Mouse (Mus musculus) B cell, adult 62 days (primary cell): ENCODE measurements around the gene Cd37. TPM values are rescaled to one million over a fixed set of nuclear protein-coding genes. Genes with fewer than 3 reads are reported as not detected.

Experiments
- total RNA-seq: library from RNA; stranded (reverse); gene quantifications from 4 replicates; pipeline ENCODE4 v1.2.4, GENCODE M21; 2023

Gene Cd37
- total RNA-seq, result 1,712 to 1,809 TPM (median 1,728 TPM) in 4 replicates

GRCm38 (mm10) chr7:45238723-45239496, at the start of gene Cd37:
Gene Cd37 (minus strand): TSS chr7:45239115.

DNA sequence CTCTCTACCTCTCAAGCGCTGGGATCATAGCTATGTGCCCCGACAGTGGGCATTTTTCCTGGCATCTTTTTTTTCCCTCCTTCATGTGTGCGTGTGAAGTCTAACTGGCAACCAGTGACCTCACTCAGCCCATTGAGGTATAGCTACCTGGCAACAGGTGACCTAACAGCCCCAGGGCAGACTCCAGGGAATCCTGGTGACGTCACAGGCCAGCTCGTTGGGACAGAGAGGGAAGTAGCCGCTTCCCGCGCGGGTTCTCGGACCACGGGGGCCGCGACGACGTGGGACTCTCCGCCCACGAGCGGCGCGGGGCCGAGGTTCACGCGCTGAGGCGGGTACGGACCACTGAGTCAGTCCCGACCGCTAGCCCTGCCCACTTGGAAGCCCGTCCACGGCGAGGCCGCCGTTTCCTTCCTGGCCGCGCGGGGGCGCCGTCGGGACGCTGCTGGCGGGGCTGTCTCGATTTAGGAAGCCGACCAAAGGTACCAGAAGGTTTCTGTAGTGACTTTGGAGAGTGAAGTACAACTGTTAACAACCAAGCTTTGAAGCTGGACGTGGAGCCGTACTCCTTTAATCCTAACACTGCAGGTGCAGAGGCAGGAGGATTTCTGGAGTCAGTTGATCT, 38.3 kb upstream of the Cd37 start, which contains the start of gene Slc6a21:
Slc6a21 (plus strand) TSS at position 378 of the 625 bp plus-strand sequence.

DNA sequence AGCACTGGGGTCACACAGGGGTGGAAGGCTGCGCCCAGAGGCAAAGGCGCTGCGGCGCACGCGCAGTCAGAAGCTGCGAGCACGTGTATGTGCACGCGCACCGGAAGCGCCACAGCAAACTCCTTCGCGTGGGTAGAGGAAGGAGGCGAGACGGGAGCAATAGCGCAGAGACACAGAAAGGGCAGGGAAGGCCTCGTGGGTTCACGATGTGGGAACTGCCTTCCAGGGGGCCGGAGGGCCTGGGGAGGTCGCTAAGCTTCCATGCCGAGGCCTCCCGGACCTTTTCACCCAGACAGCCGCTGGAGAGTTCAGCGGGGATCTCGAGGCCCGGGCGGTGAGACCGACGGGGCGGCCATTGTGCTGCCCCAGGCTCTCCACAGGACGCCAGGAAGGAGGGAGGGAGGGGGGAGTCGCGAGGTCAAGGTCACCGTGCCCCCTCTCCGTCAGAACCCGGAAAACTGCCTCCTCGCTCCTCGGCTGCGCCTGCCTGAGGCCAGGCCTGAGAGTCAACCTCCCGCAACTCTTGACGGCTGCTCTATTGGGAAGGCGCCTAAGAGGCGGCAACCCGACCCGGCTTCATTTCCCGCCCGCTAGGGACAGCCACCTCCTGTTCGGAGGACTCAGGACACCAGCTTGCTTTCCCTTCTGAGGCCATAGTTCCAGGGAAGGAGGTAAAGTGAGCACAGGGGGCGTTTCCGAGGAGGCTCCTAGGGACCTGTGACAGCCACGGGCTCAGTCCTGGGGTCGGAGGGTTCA, 1.9 kb upstream of the Cd37 start, which contains the start of gene Slc6a16:
Slc6a16 (plus strand) TSS at position 453 of the 756 bp plus-strand sequence.

DNA sequence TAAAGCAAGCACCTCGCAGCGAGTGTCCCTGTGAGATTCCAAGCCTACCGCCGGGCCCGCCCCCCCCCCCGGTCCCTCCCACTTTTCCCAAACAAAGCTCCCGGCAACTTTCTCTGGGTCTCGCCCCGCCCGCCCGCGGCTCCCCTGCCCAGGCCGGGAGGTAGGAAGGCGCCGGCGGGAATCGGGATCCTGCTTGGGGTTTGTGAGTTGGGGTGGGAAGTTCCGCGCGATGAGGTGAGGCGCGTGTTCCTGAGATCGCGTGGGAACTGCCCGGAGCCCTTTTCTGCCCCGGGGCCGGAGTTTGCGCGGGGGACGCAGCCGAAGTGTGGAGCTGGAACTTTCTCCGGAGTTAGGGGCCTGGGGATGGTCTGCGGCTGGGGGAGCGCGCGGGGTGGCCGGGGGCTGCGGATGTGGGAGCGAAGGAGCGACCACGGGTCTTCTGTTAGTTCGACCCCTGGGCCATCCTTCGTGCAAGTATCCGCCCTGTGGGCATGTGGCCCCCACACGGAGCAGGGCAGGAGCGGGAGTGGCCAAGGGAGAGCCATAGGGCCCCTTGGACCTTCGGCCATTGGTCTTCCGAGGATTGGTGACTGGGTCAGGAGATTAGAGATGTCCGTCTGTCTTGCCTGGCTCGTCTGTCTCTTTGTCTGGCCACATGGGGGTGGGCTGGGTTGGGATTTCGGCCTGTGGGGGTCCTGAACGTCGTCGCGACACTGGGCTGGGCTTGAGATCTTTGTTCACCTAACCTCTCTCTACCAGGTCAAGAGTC, 23.1 kb downstream of the Cd37 start, which contains the start of gene Tead2:
Tead2 (plus strand) TSS at position 81 of the 769 bp plus-strand sequence.

DNA sequence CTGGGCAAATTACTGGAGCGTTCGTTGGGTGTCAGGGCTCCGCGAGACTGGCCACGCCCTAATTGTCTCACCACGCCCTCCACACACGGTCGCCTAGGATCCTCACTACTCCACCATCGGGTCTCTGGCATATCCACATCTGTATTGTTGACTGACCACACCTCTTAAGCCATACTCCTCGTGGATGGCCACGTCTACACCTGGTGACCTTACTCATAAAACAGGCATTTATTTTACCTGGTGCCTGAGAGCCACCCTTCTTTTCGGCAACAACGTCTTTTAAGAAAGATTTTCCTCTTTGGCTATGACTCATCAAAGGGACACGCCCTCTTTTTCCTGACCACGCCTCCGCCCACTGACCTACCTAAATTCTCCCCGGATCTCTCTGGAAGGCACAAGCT, 27.1 kb downstream of the Cd37 start, which contains the start of gene Dkkl1:
Dkkl1 (minus strand) TSS at position 297 of the 401 bp plus-strand sequence.

DNA sequence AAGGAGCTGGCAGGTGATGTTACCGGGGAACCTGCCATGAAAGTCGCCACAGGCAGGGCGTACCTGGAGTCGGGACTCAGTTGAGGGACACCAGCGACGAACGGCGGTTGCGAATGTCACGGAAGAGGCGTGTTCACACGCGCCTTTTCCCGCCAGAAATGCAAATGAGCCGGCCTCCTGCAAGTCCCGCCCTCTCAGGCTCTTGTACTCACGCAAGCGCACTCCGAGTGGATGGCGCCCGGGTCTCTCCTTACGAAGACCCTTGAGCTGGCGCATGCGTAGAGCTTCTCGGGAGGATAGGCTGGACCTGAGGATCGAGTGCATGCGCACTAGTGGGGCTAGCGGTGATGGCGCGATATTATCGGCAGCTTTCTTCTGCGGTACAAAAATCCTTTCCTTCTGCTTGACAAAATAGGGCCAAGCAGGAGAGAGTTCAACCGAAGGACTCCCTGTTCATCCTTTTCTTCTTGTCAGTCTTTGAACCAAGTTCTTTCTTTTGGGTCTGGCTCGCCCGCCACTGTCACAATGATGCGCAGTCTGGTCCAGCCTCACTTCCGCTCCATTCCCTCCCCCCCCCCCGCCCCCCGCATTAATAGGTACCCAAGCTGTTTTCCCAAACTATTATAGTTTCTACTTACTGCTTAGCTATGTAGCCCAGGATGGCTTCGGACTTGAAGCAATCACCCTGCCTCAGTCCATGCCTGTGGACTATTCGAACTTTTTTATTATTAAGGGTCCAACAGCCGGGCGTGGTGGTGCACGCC, 34.4 kb downstream of the Cd37 start, which contains the start of gene Ccdc155:
Ccdc155 (minus strand) TSS at position 513 of the 764 bp plus-strand sequence.

Other genes with a start within 250 kb of the Cd37 start
- gene Irf3, start 241.5 kb downstream of the Cd37 start, total RNA-seq, result 149 to 182 TPM (median 160 TPM) in 4 replicates
- 31.3 to 35.1 TPM (median 34.3 TPM) in 4 replicates for gene Bcl2l12, start 240.4 kb downstream of the Cd37 start, total RNA-seq
- 92.2 to 102 TPM (median 101 TPM) in 4 replicates for gene Scaf1, start 222.8 kb downstream of the Cd37 start, total RNA-seq
- 13.1 to 16.8 TPM (median 14.4 TPM) in 4 replicates for gene Rras, start 221.2 kb downstream of the Cd37 start, total RNA-seq
- 69.9 to 75.6 TPM (median 73.7 TPM) in 4 replicates for gene Prr12, start 186.2 kb downstream of the Cd37 start, total RNA-seq
- 51.4 to 59.1 TPM (median 57.5 TPM) in 4 replicates for gene Nosip, start 176.7 kb downstream of the Cd37 start, total RNA-seq
- 2.5 to 3.6 TPM (median 3.0 TPM) in 4 replicates for gene Prrg2, start 176.4 kb downstream of the Cd37 start, total RNA-seq
- gene Rcn3, start 146.9 kb downstream of the Cd37 start, total RNA-seq, result 2.1 to 5.0 TPM (median 2.8 TPM) in 4 replicates
- 27.9 to 34.9 TPM (median 30.5 TPM) in 4 replicates for gene Fcgrt, start 135.3 kb downstream of the Cd37 start, total RNA-seq
- 2,382 to 2,495 TPM (median 2,446 TPM) in 4 replicates for gene Rps11, start 114.7 kb downstream of the Cd37 start, total RNA-seq
- 4,153 to 4,573 TPM (median 4,453 TPM) in 4 replicates for gene Rpl13a, start 110.4 kb downstream of the Cd37 start, total RNA-seq
- not detected in 4 replicates for gene Gm45713, start 102.9 kb downstream of the Cd37 start, total RNA-seq
- gene Flt3l, start 102.7 kb downstream of the Cd37 start, total RNA-seq, result 65.5 to 79.4 TPM (median 71.3 TPM) in 4 replicates
- 40.9 to 53.7 TPM (median 42.8 TPM) in 4 replicates for gene Pih1d1, start 84.8 kb downstream of the Cd37 start, total RNA-seq
- gene Aldh16a1, start 84.5 kb downstream of the Cd37 start, total RNA-seq, result 104 to 117 TPM (median 113 TPM) in 4 replicates
- not detected in 4 replicates for gene Slc17a7, start 75.2 kb downstream of the Cd37 start, total RNA-seq
- not detected in 4 replicates for gene Gfy, start 59.5 kb downstream of the Cd37 start, total RNA-seq
- gene Pth2, start 58.1 kb downstream of the Cd37 start, total RNA-seq, result not detected in 4 replicates
- gene Ccdc155, start 34.2 kb downstream of the Cd37 start, total RNA-seq, result 0.33 to 1.3 TPM (median 0.63 TPM) in 4 replicates
- 0.86 to 2.6 TPM (median 1.2 TPM) in 3 of 4 replicates, not detected in the other for gene Dkkl1, start 27.0 kb downstream of the Cd37 start, total RNA-seq
- not detected in 4 replicates for gene Tead2, start 23.4 kb downstream of the Cd37 start, total RNA-seq
- gene Slc6a16, start 2.0 kb upstream of the Cd37 start, total RNA-seq, result not detected in 4 replicates
- gene Slc6a21, start 38.4 kb upstream of the Cd37 start, total RNA-seq, result 0.95 to 1.4 TPM (median 0.98 TPM) in 3 of 4 replicates, not detected in the other
- gene Trpm4, start 94.7 kb upstream of the Cd37 start, total RNA-seq, result 10.6 to 12.8 TPM (median 11.5 TPM) in 4 replicates
- not detected in 4 replicates for gene Hrc, start 96.2 kb upstream of the Cd37 start, total RNA-seq
- gene Ppfia3, start 127.9 kb upstream of the Cd37 start, total RNA-seq, result 0.21 to 0.47 TPM (median 0.43 TPM) in 3 of 4 replicates, not detected in the other
- 1.8 to 2.4 TPM in 2 of 4 replicates, not detected in the others for gene Lin7b, start 131.5 kb upstream of the Cd37 start, total RNA-seq
- 589 to 644 TPM (median 622 TPM) in 4 replicates for gene Snrnp70, start 156.6 kb upstream of the Cd37 start, total RNA-seq
- not detected in 4 replicates for gene Kcna7, start 166.5 kb upstream of the Cd37 start, total RNA-seq
- not detected in 4 replicates for gene Ntf5, start 174.6 kb upstream of the Cd37 start, total RNA-seq
- gene Lhb, start 181.7 kb upstream of the Cd37 start, total RNA-seq, result not detected in 4 replicates
- gene Gys1, start 195.7 kb upstream of the Cd37 start, total RNA-seq, result 15.2 to 18.0 TPM (median 16.1 TPM) in 4 replicates
- 40.7 to 51.8 TPM (median 44.5 TPM) in 4 replicates for gene Ruvbl2, start 199.0 kb upstream of the Cd37 start, total RNA-seq
- 663 to 714 TPM (median 691 TPM) in 4 replicates for gene Ftl1, start 220.8 kb upstream of the Cd37 start, total RNA-seq
- gene Bax, start 227.8 kb upstream of the Cd37 start, total RNA-seq, result 111 to 118 TPM (median 114 TPM) in 4 replicates
- gene Tulp2, start 242.8 kb upstream of the Cd37 start, total RNA-seq, result not detected in 4 replicates
- gene Gm45808, start 247.7 kb upstream of the Cd37 start, total RNA-seq, result 0.98 to 2.1 TPM in 2 of 4 replicates, not detected in the others
- 2.7 to 4.4 TPM (median 3.5 TPM) in 4 replicates for gene Dhdh, start 249.7 kb upstream of the Cd37 start, total RNA-seq